Mouse (Mus musculus) megakaryocyte, embryonic 14.5 days (primary cell): ENCODE results near the gene Pnkd. TPM values are rescaled to one million over a fixed set of nuclear protein-coding genes. Genes with fewer than 3 reads are reported as not detected.

Source experiments
- H3K27me3 ChIP-seq: replicated peaks from 2 replicates; pipeline ENCODE3; 2012; ENCODE audit warnings: inconsistent platforms
- H3K36me3 ChIP-seq: replicated peaks from 2 replicates; pipeline ENCODE3; 2012; ENCODE audit warnings: low read length, inconsistent platforms, mixed read lengths
- H3K4me1 ChIP-seq: 2 replicates; pipeline ENCODE4 v1.6.1; 2012; ENCODE audit warnings: inconsistent platforms
- H3K4me3 ChIP-seq: replicated peaks from 2 replicates; pipeline ENCODE3; 2012; ENCODE audit warnings: moderate library complexity, mild to moderate bottlenecking, inconsistent platforms
- H3K9me3 ChIP-seq: 2 replicates; pipeline ENCODE4 v1.6.1; 2012; ENCODE audit warnings: inconsistent platforms
- FLI1 ChIP-seq: IDR thresholded peaks from 2 replicates; pipeline ENCODE4 v1.6.1; 2012; ENCODE audit warnings: low read length, inconsistent platforms, mixed read lengths
- GATA1 ChIP-seq: IDR thresholded peaks from 3 replicates; pipeline ENCODE4 v1.6.1; 2012; ENCODE audit warnings: mixed read lengths, low read length, inconsistent platforms, borderline replicate concordance
- polyA plus RNA-seq: library from polyadenylated mRNA; stranded (reverse); fragments of >175 nt; gene quantifications from 2 replicates; pipeline ENCODE4 v1.2.3, GENCODE M21; 2012; ENCODE audit warnings: low replicate concordance; ENCODE audit not compliant: insufficient read depth

The Pnkd gene
- polyA plus RNA-seq, 1 experiment: 116 TPM

DNA sequence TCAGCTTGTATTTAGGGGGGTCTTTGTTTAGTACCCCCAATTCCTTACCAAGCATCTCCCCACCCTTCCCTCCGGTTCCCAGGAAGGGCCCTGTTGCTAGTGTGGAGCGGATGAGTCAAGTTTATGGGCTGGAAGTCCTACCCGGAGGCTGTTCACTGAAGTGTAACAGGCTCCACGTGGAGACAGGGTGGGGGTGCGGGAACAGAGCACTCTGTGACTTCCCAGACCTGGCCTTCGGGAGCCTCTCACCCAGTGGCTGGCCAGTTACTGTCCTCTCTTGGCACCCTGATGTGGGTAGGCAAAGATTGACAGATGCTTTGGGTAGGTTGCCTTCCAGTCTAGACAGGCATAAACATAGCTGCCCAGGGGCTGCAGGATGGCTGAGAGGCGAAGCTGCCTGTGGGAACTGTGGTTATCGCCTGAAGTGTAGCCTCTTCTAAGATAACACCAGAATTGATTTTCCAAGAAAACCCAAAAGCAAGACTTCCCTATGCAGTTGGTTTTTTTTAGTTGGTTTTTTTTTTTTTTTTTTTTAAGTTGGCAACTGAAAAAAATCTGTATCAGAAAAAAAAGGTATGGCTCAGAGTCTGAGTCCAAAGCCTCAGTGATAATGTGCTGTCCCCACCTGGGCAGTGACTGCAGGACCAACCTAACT, 6.7 kb upstream of the Pnkd start:
- TF ChIP-seq FLI1: no peak
- no peak for TF ChIP-seq GATA1
- no peak overlapping the region for H3K4me3 ChIP-seq
- H3K27me3 ChIP-seq: peaks cover 33% of the 10 kb centered on the region

DNA sequence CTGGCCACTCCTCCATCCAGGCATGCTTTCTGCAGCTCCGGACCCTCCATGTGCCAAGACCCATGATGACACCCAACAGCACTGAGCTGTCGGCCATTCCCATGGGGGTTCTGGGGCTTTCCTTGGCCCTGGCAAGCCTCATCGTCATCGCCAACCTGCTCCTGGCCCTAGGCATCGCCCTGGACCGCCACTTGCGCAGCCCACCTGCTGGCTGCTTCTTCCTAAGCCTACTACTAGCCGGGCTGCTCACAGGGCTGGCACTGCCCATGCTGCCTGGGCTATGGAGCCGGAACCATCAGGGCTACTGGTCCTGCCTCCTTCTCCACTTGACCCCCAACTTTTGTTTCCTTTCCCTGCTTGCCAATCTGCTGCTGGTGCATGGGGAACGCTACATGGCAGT, 6.2 kb upstream of the Pnkd start, which contains the start of gene Gpbar1:
TSS of gene Gpbar1 (plus strand) at position 13 of the 400 bp plus-strand sequence.
- Histone ChIP-seq H3K4me3 (no peak within 1 kb of the TSS), H3K4me1 (peaks cover 89% of the 10 kb centered on the region), H3K9me3 (no peaks in the 10 kb centered on the region), H3K36me3 (peaks cover 47% of the 10 kb centered on the region), H3K27me3 (peaks cover 30% of the 10 kb centered on the region)
- no peak for TF ChIP-seq GATA1
- no peak for TF ChIP-seq FLI1

More for the DNA sequence above, 6.7 kb upstream of the Pnkd start:
- peaks cover 88% of the 10 kb centered on the region for H3K4me1 ChIP-seq
- H3K9me3 ChIP-seq: no peaks in the 10 kb centered on the region
- H3K36me3 ChIP-seq: peaks cover 43% of the 10 kb centered on the region

GRCm38 (mm10) chr1:74278988-74279387, 5.7 kb upstream of the Pnkd start:
- H3K4me3 ChIP-seq: no peak overlapping the region
- peaks cover 30% of the 10 kb centered on the region for H3K27me3 ChIP-seq
- peaks cover 89% of the 10 kb centered on the region for H3K4me1 ChIP-seq
- H3K9me3 ChIP-seq: no peaks in the 10 kb centered on the region
- H3K36me3 ChIP-seq: peaks cover 49% of the 10 kb centered on the region
- TF ChIP-seq GATA1 (no peak), FLI1 (no peak)

GRCm38 (mm10) chr1:74280591-74281325, 4.0 kb upstream of the Pnkd start:
- Histone ChIP-seq H3K9me3 (no peaks in the 10 kb centered on the region), H3K36me3 (peaks cover 49% of the 10 kb centered on the region), H3K4me3 (no peak overlapping the region), H3K4me1 (peaks cover 80% of the 10 kb centered on the region), H3K27me3 (peaks cover 26% of the 10 kb centered on the region)
- TF ChIP-seq GATA1: no peak
- no peak for TF ChIP-seq FLI1

DNA sequence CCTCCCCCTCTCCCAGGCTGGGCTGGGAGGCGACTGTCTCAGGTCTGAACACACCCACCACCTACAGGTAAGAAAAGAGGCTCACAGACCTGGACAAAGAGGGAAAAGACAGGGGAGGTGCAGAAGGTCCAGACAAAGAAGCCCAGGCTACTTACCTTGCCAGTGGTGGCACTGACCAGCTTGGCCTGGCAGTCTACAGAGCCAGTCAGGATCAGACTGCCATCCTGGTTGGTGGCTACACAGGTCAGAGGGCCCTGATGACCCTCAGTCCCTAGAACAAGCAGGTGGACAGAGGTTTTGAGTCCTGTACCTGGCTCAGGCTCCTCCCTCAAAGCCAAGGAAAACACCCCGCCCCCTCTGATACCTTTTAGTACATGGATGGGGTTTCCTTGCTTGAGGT, 3.4 kb upstream of the Pnkd start:
- Histone ChIP-seq H3K4me1 (peaks cover 80% of the 10 kb centered on the region), H3K9me3 (no peaks in the 10 kb centered on the region), H3K27me3 (peaks cover 20% of the 10 kb centered on the region), H3K4me3 (no peak overlapping the region), H3K36me3 (peaks cover 51% of the 10 kb centered on the region)
- TF ChIP-seq GATA1 (no peak), FLI1 (no peak)

- TF ChIP-seq GATA1 (no peak), FLI1 (no peak)
- H3K4me3 ChIP-seq: no peak overlapping the region
- H3K36me3 ChIP-seq: peaks cover 57% of the 10 kb centered on the region
- peaks cover 80% of the 10 kb centered on the region for H3K4me1 ChIP-seq
- peaks cover 15% of the 10 kb centered on the region for H3K27me3 ChIP-seq
- no peaks in the 10 kb centered on the region for H3K9me3 ChIP-seq
Observed at GRCm38 (mm10) chr1:74281886-74282285, 2.8 kb upstream of the Pnkd start.

DNA sequence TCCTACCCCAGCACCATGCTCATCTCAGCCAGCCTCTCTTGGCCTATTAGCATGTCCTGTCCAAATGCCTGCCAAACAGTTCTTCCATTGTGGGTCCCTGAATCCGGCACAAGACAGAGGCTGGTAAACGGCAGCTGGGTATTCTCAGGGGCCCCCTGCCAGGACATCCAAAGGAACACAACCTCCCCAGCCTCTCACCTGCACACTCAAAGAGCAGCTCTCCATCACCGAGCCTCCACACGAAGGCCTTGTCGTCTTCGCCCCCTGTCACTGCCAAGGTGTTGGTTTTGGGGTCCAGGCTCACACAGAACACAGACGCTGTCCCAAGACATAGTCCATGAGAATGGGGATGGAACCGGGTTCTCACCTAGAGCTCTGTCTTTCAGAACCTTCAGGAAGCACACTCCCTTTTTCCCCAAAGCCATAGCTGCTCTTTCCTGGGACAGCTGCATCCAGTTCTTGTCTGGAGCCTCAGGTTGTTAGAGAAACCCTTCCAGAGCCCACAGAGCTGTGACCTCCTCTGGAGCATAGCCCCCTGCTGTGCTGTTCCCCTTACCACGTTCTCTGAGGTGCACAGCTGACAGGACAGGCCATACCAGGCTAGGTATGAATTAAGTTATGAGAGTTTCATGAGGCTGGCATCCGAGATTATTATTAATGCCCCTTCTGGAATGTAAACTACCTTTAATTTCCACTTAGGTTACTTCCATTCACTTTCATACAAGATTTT, 1.7 kb upstream of the Pnkd start:
- peak overlapping the region; percentile 54 for H3K4me3 ChIP-seq
- H3K27me3 ChIP-seq: peaks cover 3% of the 10 kb centered on the region
- no peaks in the 10 kb centered on the region for H3K9me3 ChIP-seq
- peaks cover 64% of the 10 kb centered on the region for H3K36me3 ChIP-seq
- peaks cover 76% of the 10 kb centered on the region for H3K4me1 ChIP-seq
- TF ChIP-seq FLI1: no peak
- TF ChIP-seq GATA1: no peak

DNA sequence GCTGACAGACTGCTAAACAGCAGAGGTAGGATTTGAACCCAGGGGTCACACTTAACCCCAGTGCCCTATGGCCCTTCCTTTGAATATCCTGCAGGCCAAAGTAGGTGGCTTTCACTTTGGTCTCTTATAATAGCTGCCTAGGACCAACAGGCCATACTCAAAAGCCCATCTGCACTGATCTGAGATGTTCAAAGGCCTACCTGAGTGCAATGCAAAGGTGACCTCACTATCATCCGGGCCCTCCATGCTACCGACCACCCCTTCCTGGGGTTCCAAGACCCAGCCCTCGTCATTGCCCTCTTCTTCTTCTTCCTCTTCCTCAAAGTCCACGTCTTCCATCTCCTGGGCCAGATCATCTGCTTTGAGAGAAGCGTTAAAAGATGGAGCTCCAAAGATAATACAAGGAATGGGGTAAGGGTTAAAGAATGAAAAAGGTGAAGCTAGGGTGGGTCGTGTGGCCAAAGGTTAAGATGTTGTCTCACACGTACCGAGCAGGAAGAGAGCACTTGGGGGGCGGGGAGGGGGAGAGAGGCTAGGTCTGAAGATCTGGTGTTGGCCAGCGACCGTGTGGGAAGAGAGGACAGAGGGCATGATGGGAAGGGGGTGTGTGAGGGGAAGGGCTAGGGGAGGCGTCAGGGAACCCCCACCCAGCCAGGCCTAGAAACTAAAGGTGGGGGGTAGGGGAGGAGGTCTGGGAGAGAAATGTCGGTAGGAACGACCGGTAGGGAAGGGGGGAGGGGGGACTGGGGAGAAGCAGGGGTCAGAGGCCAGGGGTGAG, 855 bp upstream of the Pnkd start:
- Histone ChIP-seq H3K27me3 (peaks cover 3% of the 10 kb centered on the region), H3K9me3 (no peaks in the 10 kb centered on the region), H3K4me1 (peaks cover 77% of the 10 kb centered on the region), H3K4me3 (peak overlapping the region; percentile 95), H3K36me3 (peaks cover 70% of the 10 kb centered on the region)
- TF ChIP-seq GATA1 (no peak), FLI1 (no peak)
